Mouse (Mus musculus): ENCODE data around the gene Prep. TPM values are rescaled to one million over a fixed set of nuclear protein-coding genes. Genes with fewer than 3 reads are reported as not detected.

The Prep gene
- polyA plus RNA-seq, 1 experiment from 2014 or later, result 30.5 TPM

DNA sequence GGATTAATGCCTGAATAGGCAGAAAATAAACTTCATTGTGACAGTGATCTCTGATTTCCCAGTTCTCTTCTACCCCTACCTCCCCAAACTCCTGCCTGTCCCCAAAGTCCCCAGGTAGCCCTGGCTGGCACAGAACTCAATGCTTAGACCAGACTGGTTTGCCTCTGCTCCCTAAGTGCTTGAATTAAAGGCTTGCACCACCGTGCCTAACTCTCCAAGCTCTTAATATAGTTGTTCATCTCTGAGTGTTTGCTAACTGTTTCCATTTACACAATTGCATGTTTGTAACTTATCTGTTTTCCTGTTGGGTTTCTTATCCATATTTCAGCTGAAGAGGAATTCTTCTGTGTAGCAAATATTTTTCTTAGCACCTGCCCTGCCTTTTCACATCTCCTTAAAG is 6.2 kb upstream of the Prep start:
- 56% methylated on average over 1 of the region's 1 CpGs for WGBS
- Histone ChIP-seq H3K27ac (no peak overlapping the region), H3K9me3 (no peaks in the 10 kb centered on the region), H3K27me3 (ENCODE audit: insufficient read depth, poor library complexity, severe bottlenecking) (no peaks in the 10 kb centered on the region), H3K36me3 (no peaks in the 10 kb centered on the region), H3K4me1 (no peaks in the 10 kb centered on the region), H3K4me3 (no peak overlapping the region)
- DNase-seq (ENCODE audit: low spot score), result no peak

DNA sequence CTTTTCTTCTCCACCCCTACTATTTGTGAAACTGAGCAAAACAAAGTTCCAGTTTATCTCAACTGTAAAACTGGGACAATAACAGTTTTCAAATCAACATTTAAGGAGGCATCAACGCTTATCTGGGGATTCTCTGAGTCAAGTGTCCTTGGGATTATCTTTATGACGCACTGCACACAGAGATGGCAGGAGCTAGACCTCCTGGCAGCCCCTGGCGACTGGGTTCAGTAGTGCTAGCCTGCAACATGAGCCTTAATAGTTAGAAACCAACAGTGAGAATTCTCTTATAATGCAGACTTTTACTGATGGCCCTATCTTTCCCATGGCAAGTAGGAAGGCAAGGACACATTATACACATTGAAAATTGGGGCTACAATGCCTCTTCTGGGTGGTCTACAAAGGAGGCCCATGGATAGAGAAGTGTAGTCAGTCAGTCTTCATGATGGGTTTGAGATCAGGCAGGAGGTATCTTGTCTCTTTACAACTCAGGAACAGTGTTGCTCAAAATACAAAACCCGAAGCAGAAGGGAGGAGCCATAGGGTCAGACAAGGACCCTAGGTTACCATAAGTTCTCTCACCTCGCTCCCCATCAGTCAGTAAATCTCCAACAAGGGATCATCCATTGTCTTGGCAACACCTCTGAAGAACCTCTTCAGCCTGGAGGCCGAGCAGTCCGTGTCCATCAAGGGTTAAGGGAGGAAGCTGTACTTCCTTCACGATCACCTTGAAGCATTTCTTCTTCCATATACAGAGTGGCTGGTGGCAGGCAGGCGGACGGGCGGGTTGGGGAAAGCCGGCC is 672 bp upstream of the Prep start:
- peaks cover 35% of the 10 kb centered on the region for H3K4me1 ChIP-seq
- H3K36me3 ChIP-seq, result no peaks in the 10 kb centered on the region
- WGBS, result 9% methylated on average over 12 of the region's 12 CpGs
- peak overlapping the region; percentile 99 for H3K4me3 ChIP-seq
- no peaks in the 10 kb centered on the region for H3K9me3 ChIP-seq
- H3K27me3 ChIP-seq (ENCODE audit: insufficient read depth, poor library complexity, severe bottlenecking), result no peaks in the 10 kb centered on the region
- DNase-seq (ENCODE audit: low spot score), result no peak
- peak overlapping the region; percentile 98 for H3K27ac ChIP-seq

DNA sequence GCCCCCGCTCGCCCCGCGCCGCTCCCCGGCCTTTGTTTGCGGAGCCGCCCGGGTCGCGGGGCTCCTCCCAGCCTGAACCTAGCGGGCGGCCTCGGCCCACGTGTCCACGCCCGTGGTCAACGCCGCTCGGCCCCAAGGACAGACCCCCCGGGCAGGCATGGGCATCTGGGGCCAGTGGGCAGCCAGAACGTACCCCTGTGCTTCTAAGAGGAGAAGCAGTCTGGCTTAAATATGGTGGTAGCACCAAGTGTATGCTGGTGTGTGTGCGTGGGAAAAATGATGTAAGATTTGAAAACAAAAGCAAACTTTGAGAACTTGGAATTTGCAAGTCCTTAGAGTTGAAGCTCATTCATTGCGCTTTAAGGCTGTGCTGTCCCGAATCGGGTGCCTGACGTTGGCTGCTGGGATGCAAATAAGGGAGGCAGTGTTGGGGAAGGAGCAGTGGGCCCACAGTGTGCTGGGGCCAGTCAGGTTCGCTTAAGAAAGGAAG is 478 bp downstream of the Prep start:
- no peak for DNase-seq (ENCODE audit: low spot score)
- H3K36me3 ChIP-seq, result peaks cover 5% of the 10 kb centered on the region; the same call in 1 of the 2 replicates
- under 1% methylated on average over 28 of the region's 28 CpGs for WGBS
- H3K27me3 ChIP-seq (ENCODE audit: insufficient read depth, poor library complexity, severe bottlenecking), result no peaks in the 10 kb centered on the region
- peak overlapping the region; percentile 98 for H3K27ac ChIP-seq
- H3K9me3 ChIP-seq, result no peaks in the 10 kb centered on the region
- H3K4me3 ChIP-seq, result peak overlapping the region; percentile 99
- H3K4me1 ChIP-seq, result peaks cover 39% of the 10 kb centered on the region

DNA sequence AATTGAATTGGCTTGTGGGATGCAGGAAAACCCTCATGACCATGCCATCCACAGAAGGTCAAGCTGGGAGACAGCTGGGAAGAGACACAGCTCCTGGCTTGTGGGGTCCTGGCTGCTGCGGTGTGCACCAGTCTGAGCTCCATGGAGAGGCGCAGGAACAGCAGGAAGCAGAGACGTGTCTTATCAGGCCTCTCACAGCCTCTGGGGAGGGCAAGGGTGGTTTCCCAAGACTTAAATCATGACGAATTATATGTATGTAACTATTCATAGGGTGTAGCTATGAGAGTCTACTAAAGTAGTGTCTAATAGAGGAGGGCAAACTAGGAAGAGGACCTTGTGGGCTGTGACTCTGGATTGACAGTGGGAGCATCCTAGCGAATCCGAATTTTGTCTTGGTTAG is 2.6 kb downstream of the Prep start:
- no peaks in the 10 kb centered on the region for H3K27me3 ChIP-seq (ENCODE audit: insufficient read depth, poor library complexity, severe bottlenecking)
- H3K27ac ChIP-seq, result 0 out of 2 replicates have a peak overlapping the region, but pooled peaks have one; percentile 16
- no peak overlapping the region for H3K4me3 ChIP-seq
- peaks cover 26% of the 10 kb centered on the region for H3K36me3 ChIP-seq
- H3K9me3 ChIP-seq, result no peaks in the 10 kb centered on the region
- WGBS, result 51% methylated on average over 6 of the region's 6 CpGs
- H3K4me1 ChIP-seq, result peaks cover 42% of the 10 kb centered on the region
- DNase-seq (ENCODE audit: low spot score), result no peak

DNA sequence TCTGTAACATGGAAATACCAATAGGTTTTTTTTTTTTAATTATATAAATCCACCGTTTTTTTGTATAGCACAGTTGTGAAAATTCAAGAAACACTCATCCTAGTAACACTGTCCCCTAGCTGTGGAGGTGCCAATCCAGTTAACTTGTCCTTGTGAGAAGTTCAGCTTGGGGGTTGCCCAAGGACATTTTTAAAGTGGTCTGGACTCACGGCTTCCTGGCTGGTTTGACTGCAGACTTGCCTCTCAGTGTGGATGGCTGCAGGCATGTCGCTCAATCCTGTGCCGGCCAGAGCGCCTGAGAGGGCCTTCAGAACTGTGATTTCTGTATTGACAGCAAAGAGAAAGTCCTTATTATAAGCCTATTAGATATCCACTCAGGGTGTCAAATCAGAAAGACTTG is 3.4 kb downstream of the Prep start:
- H3K27ac ChIP-seq, result no peak overlapping the region
- H3K4me3 ChIP-seq, result no peak overlapping the region
- no peak for DNase-seq (ENCODE audit: low spot score)
- H3K4me1 ChIP-seq, result peaks cover 50% of the 10 kb centered on the region
- H3K9me3 ChIP-seq, result no peaks in the 10 kb centered on the region
- 58% methylated on average over 5 of the region's 5 CpGs for WGBS
- H3K27me3 ChIP-seq (ENCODE audit: insufficient read depth, poor library complexity, severe bottlenecking), result no peaks in the 10 kb centered on the region
- H3K36me3 ChIP-seq, result peaks cover 27% of the 10 kb centered on the region

DNA sequence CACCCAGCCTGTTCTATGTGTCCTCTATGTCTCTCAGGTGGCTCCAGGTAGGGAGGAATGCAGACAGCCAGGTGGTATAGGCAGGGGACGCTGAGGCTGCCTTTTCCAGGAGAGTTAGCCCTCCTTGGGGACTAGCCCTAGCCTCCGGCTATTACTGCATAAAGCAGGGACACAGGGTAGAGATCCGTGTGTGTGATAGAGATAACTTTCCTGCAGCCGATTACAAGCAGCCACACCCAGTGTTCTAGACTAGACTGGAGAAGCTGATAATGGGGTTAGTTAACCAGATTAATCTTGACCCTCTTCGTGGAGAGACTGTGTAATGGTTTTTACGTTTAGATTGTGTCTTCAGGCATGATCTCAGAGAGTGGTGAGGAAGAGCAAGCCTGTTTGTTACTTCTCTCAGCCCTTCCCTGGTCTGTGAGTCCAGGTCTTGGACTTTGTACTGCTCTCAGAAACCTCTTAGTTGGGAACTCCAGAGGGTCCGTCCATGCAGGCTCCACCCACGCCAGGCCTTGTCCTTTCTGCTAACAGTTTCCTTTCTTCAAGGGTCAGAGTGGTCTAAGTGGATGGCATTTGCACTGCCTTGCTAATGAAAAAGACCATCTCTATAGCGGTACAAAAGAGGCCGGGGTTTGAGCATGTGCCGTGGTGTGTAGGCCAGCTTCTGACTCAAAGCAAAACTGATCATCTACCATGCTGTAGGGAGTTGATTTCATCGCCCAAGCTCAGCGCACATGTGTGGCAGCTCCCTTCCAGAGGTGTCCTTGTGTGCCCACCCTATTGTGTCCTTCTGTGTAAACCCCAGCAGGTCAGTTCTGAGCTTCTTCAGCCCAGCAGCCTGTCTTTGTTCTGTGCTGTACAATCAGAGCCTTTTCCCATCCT is 4.2 kb downstream of the Prep start:
- Histone ChIP-seq H3K27me3 (ENCODE audit: insufficient read depth, poor library complexity, severe bottlenecking) (no peaks in the 10 kb centered on the region), H3K36me3 (peaks cover 28% of the 10 kb centered on the region), H3K4me3 (no peak overlapping the region), H3K27ac (peak overlapping the region; percentile 56; the same call in 1 of the 2 replicates), H3K4me1 (peaks cover 58% of the 10 kb centered on the region), H3K9me3 (no peaks in the 10 kb centered on the region)
- WGBS, result 66% methylated on average over 13 of the region's 13 CpGs
- no peak for DNase-seq (ENCODE audit: low spot score)

DNA sequence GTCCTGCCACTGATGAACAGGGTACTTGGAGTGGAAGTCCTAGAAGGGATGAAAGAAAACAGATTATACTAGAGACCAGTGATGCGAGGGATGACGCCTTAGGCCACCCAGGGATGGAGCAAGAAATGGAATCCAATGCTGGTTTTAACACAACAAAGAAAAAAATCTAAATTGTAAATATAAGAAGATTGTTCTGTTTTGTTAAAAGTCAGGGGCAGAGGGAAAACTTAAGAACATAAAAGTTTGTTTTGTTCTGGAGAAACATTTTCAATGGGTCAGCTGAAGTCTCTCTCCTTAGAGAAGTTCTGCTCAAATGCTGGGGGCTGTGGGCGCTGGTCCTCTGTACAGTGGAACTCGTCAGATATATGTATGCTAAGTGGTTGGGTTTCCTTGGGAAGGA is 5.3 kb downstream of the Prep start:
- Histone ChIP-seq H3K27ac (no peak overlapping the region), H3K9me3 (no peaks in the 10 kb centered on the region), H3K36me3 (peaks cover 34% of the 10 kb centered on the region), H3K4me3 (no peak overlapping the region), H3K27me3 (ENCODE audit: insufficient read depth, poor library complexity, severe bottlenecking) (no peaks in the 10 kb centered on the region), H3K4me1 (peaks cover 69% of the 10 kb centered on the region)
- DNase-seq (ENCODE audit: low spot score), result no peak
- 87% methylated on average over 4 of the region's 4 CpGs for WGBS

DNA sequence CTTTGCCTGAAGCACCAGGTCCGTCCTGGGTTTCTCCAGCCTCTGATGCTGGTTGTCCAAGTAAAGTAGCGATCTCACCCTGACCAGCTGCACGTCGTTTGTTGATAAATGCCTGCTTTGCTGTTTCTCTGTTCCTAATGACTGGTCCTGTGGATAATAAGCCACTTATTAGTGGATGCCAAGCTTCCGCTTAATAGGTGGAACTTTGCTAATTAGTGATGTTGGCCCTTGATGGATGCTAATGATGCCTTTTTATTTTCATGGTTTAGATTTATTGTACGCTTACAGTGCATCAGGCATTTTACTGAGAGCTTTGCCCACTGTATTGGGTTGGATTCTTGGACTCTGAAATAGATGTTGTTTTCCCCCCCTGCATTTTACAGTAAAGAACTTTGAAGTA is 7.5 kb downstream of the Prep start:
- 86% methylated on average over 6 of the region's 6 CpGs for WGBS
- no peaks in the 10 kb centered on the region for H3K27me3 ChIP-seq (ENCODE audit: insufficient read depth, poor library complexity, severe bottlenecking)
- no peaks in the 10 kb centered on the region for H3K9me3 ChIP-seq
- H3K4me3 ChIP-seq, result no peak overlapping the region
- no peak for DNase-seq (ENCODE audit: low spot score)
- H3K4me1 ChIP-seq, result peaks cover 60% of the 10 kb centered on the region
- no peak overlapping the region for H3K27ac ChIP-seq
- peaks cover 34% of the 10 kb centered on the region for H3K36me3 ChIP-seq

DNA sequence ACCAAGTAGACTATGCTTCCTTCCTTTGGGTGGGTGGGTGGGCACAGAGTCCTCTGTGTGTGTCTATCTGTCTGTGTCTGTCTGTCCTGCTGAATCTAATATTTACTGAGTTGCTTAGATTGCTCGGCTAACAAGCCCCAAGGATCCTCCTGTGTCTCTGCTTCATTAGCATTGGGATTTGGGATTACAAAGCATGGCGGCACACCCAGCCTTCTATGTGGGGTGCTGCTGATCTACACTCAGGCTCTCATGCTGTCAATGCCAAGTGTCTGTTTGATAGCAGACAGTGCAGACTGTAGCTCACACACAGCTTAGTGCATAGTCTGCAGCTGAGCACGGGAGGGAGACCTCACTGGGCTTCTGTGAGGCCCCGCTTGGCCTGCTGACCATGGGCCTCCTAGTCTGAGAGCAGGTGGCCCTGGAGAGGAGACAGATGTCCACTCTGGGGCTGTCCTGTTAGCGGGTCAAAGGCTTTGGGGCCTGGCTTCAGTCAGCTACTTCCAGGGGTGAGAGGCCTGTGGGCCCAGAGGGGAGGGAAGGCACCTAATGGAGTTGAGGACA is 8.6 kb downstream of the Prep start:
- H3K27me3 ChIP-seq (ENCODE audit: insufficient read depth, poor library complexity, severe bottlenecking), result no peaks in the 10 kb centered on the region
- WGBS, result 53% methylated on average over 5 of the region's 5 CpGs
- DNase-seq (ENCODE audit: low spot score), result no peak
- peaks cover 34% of the 10 kb centered on the region for H3K36me3 ChIP-seq
- no peaks in the 10 kb centered on the region for H3K9me3 ChIP-seq
- H3K4me1 ChIP-seq, result peaks cover 61% of the 10 kb centered on the region
- H3K27ac ChIP-seq, result no peak overlapping the region
- no peak overlapping the region for H3K4me3 ChIP-seq

DNA sequence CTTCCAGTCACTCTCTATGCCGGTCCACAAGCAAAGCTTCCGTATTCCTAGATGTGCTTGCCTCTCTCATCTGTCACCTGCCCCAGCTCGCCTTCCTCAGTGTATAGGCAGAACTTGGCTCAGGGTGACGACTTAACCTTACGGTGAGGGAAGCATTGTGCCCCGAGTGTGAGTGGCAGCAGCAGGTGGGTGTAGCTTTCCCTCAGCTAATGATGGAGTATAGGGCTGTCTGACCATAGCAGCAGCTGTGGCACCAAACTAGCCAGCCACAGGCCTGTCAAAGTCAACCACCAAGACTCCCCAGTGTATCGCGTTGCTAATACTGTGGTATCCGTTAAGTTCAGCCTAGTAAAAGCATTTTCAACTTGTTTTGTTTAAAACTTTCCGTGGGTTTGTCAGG is 9.6 kb downstream of the Prep start:
- DNase-seq (ENCODE audit: low spot score), result no peak
- H3K4me1 ChIP-seq, result peaks cover 54% of the 10 kb centered on the region
- peaks cover 34% of the 10 kb centered on the region for H3K36me3 ChIP-seq
- no peaks in the 10 kb centered on the region for H3K9me3 ChIP-seq
- H3K27me3 ChIP-seq (ENCODE audit: insufficient read depth, poor library complexity, severe bottlenecking), result no peaks in the 10 kb centered on the region
- H3K27ac ChIP-seq, result no peak overlapping the region
- 88% methylated on average over 10 of the region's 10 CpGs for WGBS
- H3K4me3 ChIP-seq, result no peak overlapping the region

DNA sequence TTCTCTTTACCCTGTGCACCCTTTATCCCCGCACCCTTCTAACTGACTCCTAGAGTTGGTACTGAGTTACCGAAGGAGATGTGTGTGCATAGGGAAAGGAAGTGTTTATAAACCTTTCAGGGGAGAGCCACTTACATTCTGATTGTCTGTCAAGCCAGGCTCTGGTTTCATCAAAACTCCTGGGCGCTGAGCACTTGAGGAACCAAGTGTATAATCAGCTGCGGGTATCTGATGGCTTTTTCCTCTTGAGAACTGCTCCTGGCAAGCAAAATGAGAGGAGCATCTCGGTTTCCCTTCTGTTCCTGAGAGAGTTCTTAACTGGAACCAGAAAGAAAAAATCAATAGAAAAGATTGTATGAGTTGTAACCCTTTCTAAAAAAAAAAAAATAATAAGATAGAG is 10.3 kb downstream of the Prep start:
- H3K4me1 ChIP-seq, result peaks cover 54% of the 10 kb centered on the region

DNA sequence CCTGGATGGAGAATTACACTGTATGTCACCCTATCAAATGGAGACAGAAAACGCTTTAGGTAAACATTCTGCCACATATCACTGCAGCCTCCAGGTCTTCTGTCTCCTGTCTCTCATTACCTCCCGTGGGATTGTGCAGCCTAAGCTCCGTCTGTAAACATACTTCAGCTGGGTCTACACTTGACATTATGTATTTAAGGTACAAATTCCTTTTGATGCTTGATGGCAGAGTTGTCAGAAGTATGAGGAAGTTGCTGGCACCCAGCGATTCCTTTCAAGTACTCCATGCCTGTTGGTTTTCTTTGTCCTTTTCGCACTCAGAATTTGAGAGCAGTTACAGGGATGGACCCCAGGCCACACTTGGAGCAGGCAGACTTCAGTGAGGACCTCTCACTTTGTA is 12.8 kb downstream of the Prep start:
- H3K4me1 ChIP-seq, result peaks cover 69% of the 10 kb centered on the region
- DNase-seq (ENCODE audit: low spot score), result no peak
- no peaks in the 10 kb centered on the region for H3K9me3 ChIP-seq
- no peak overlapping the region for H3K4me3 ChIP-seq
- peaks cover 7% of the 10 kb centered on the region for H3K36me3 ChIP-seq
- no peaks in the 10 kb centered on the region for H3K27me3 ChIP-seq (ENCODE audit: insufficient read depth, poor library complexity, severe bottlenecking)
- H3K27ac ChIP-seq, result no peak overlapping the region
- 66% methylated on average over 5 of the region's 5 CpGs for WGBS

More for the DNA sequence above, 10.3 kb downstream of the Prep start:
- H3K9me3 ChIP-seq, result no peaks in the 10 kb centered on the region
- WGBS, result 63% methylated on average over 5 of the region's 5 CpGs
- H3K36me3 ChIP-seq, result peaks cover 29% of the 10 kb centered on the region
- DNase-seq (ENCODE audit: low spot score), result no peak
- no peaks in the 10 kb centered on the region for H3K27me3 ChIP-seq (ENCODE audit: insufficient read depth, poor library complexity, severe bottlenecking)
- H3K4me3 ChIP-seq, result no peak overlapping the region
- no peak overlapping the region for H3K27ac ChIP-seq

DNA sequence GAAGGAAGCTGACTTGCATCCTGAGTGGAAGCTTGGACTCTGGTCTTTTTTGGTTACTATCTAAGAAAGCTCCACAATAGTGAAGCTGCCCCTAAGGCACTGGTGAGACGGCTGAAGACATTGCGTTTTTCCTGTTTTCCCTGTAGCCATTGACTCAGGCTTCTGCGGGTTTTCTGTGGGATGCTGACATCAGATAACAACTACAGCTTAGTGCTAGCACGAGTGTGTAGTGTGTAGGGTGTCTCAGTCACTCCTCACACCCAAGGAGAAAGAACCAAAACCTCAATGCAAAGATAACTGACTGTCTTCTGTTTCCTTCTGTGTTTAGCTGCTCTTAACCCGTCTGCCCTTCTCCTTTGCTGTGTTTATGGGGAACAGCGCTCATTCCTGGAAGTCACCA is 13.5 kb downstream of the Prep start:
- H3K9me3 ChIP-seq, result no peaks in the 10 kb centered on the region
- no peak overlapping the region for H3K27ac ChIP-seq
- no peak for DNase-seq (ENCODE audit: low spot score)
- peaks cover 7% of the 10 kb centered on the region for H3K36me3 ChIP-seq
- H3K27me3 ChIP-seq (ENCODE audit: insufficient read depth, poor library complexity, severe bottlenecking), result no peaks in the 10 kb centered on the region
- WGBS, result 58% methylated on average over 6 of the region's 6 CpGs
- no peak overlapping the region for H3K4me3 ChIP-seq
- peaks cover 68% of the 10 kb centered on the region for H3K4me1 ChIP-seq

Measured in heart, embryonic 10.5 days (tissue).